Mouse (Mus musculus) liver, embryonic 14 days (tissue): ENCODE data around the gene Cyp2j7. TPM values are rescaled to one million over a fixed set of nuclear protein-coding genes. Genes with fewer than 3 reads are reported as not detected.

Source experiments
- polyA plus RNA-seq: library from polyadenylated mRNA; depleted of rRNA; stranded (reverse); fragments of >200 nt; gene quantifications from 2 replicates; pipeline ENCODE4 v1.2.3, GENCODE M21; 2012; rRNA removed

Cyp2j7 gene
- polyA plus RNA-seq, result not detected in 2 replicates

DNA sequence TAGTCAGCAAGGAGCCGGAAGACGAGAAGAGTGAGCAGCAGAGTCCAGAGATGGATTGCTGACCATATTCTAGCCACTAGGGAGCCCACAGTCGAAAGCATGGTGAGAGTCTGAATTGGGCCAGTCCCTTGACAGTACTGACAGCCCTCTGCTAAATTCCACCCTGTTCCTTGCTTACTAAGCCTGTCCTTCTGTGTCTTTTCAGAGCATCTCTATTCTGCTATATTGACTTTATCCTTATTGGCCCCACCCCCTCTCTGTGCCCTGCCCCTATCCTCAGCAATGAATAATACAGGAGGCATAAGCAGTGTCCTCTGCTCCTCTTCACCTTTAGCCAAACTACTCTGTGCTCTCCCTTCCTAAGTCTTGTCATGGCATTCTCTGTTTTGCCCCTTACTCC lies at the start of gene Cyp2j7:
Gene Cyp2j7 (minus strand): TSS at position 101 of the 400 bp plus-strand sequence.

Other genes starting within 250 kb of the Cyp2j7 start
- not detected in 2 replicates for gene Cyp2j13, start 159.1 kb downstream of the Cyp2j7 start, polyA plus RNA-seq
- not detected in 2 replicates for gene Cyp2j12, start 95.5 kb downstream of the Cyp2j7 start, polyA plus RNA-seq
- gene Cyp2j11, start 112.0 kb upstream of the Cyp2j7 start, polyA plus RNA-seq, result not detected in 2 replicates